Comparison of ENCODE assay signal across 17 mouse cellular contexts in the genomic region with DNA sequence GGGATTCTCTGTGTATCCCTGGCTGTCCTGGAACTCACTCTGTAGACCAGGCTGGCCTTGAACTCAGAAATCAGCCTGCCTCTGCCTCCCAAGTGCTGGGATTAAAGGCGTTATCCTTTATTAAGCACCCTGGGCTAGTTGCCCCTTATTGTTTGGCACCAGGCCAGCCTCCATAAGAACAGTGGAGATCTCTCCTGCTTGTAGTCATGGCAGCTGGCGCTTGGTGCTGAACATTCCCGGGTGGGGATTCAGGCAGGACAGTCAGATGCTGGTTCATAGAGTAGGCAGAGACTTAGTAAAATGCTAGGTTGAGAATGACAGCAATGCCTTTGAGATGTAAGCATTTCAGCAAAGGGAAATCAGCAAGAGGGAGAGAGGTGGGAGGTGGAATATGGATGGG.
DNase-seq lines count a peak whose midpoint lies in the region; ATAC-seq and TF ChIP-seq lines count a peak whose summit lies in the region.
"Had no signal": no experiment of that assay in that cellular context is flagged by ENCODE, and none has a peak within 500 bp of the region (broad histone marks: within the 10 kb centered on the region; RNA-seq: fewer than 3 reads in every experiment).

No protein-coding gene starts in this region.

- ATAC-seq in megakaryocyte progenitor cell, adult 5-6 weeks (replicated peaks; ENCODE audit: poor library complexity), result no peak
- ATAC-seq: activated CD4-positive, CD25-positive, alpha-beta regulatory T cell, adult 4 months; forebrain, embryonic 13.5 days; forebrain, embryonic 15.5 days; forebrain, postnatal 0 days had no signal

- DNase-seq in heart, adult 11 months, result peak; percentile 64
- DNase-seq in heart, adult 8-10 months (ENCODE audit: low spot score), result no peak
- DNase-seq in left cerebral cortex, postnatal 4 days, result peak; percentile 31
- DNase-seq in left cerebral cortex, postnatal 10 days (ENCODE audit: extremely low spot score in 1 of 2, low spot score in 2 of 2), result no peak
- peak; percentile 12 for DNase-seq in brain, embryonic 14.5 days (ENCODE audit: low read depth)
- DNase-seq: adrenal gland, adult 8-10 months; adrenal gland, postnatal 14 days; adrenal gland, postnatal 36 days; cerebellum, adult 18-20 months; cerebellum, adult 8-10 months; cerebellum, adult 9-11 months; cerebellum, postnatal 25 days; forebrain, postnatal 0 days had no signal

- intact Hi-C loops in left cerebral cortex, postnatal 4 days (cut with DNase I), result no loop called here
- intact Hi-C loops in left cerebral cortex, postnatal 10 days (cut with DNase I), result no loop called here

- no peak for TF ChIP-seq POLR2A in brain, embryonic 14.5 days (IDR thresholded peaks at IDR 0.05; ENCODE audit: borderline replicate concordance, extremely low read depth, insufficient read depth, insufficient read length, poor library complexity, severe bottlenecking)

- TF ChIP-seq CTCF in brain, embryonic 14.5 days (IDR thresholded peaks at IDR 0.05; ENCODE audit: borderline replicate concordance, extremely low read depth, insufficient read depth, insufficient read length), result no peak

Comparison
In these comparisons a context has a peak if more than half of its experiments do, and no peak if none do; other contexts are left out.
1. DNase-seq: peak in heart, adult 11 months (single experiment), left cerebral cortex, postnatal 4 days (single experiment) and brain, embryonic 14.5 days (single experiment); none in heart, adult 8-10 months (single experiment) and left cerebral cortex, postnatal 10 days (0 of 2).